Mouse (Mus musculus): ENCODE results near the gene Gm20388.

The Gm20388 gene

GRCm38 (mm10) chr8:120824638-120825037, 914.0 kb downstream of the Gm20388 start:
- no peak for DNase-seq (ENCODE audit: low spot score in 2 of 2)

DNA sequence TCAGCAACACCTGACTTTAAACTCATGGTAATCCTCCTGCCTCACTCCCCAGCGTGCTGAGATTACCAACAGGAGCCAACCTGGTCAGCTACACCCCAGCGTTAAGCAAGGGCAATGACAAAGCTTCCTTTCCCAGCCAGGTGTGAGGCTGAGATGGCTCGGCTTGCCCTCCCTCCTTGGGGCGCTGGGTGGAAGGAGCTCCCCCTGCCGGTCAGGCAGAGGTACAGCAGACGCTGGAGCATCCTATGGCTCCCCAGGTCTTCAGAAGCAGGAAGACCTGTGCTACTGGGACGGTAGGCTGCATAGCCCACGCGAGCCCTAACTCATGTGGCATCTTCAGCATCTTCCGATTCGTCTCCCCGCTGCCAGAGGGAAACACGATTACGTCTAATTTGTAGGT, 917.6 kb downstream of the Gm20388 start:
- DNase-seq (ENCODE audit: low spot score in 2 of 2) = no peak

GRCm38 (mm10) chr8:120830661-120831060, 920.0 kb downstream of the Gm20388 start:
- no peak for DNase-seq (ENCODE audit: low spot score in 2 of 2)

GRCm38 (mm10) chr8:120832022-120832421, 921.4 kb downstream of the Gm20388 start:
- DNase-seq (ENCODE audit: low spot score in 2 of 2) = no peak

GRCm38 (mm10) chr8:120833196-120833595, 922.6 kb downstream of the Gm20388 start:
- no peak for DNase-seq (ENCODE audit: low spot score in 2 of 2)

GRCm38 (mm10) chr8:120839031-120839430, 928.4 kb downstream of the Gm20388 start:
- no peak for DNase-seq (ENCODE audit: low spot score in 2 of 2)

DNA sequence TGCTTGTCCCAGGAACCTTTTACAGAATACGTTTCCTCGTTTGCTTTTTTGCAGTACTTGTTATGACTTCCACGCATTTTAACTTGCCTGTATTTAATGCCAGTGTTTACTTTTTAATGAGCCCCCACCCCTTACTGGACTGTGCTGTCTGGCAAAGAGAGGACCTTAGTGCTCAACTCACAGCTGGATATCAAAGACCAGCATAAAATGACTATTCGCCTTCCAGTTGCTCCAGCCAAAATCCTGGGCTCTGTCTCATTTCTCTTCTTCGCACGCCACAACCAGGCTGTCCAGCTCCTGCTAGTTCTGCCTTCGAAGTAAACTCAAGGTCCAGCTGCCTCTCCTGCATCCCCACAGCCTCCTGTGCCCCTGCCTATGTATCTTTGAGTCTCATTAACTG, 932.4 kb downstream of the Gm20388 start:
- no peak for DNase-seq (ENCODE audit: low spot score in 2 of 2)

DNA sequence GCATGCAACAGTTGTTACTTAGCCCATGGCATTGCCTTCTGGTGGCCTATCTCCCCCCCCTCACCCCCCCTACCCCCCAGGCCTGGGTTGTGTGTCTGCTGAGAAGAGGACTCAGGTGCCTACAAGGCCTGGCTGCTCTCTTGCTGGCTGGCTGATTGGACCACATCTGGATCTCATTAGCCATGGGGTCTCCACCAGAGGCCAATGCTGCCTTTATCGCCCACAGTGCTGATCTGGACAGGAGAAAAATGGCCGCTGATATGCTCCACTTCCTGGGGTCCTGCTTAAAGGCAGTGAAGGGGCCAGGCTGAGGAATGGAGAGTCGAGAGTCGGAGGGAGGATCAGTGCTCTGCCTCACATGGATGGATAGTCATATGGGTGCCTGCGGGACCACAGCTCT, 935.4 kb downstream of the Gm20388 start:
- no peak for DNase-seq (ENCODE audit: low spot score in 2 of 2)

DNA sequence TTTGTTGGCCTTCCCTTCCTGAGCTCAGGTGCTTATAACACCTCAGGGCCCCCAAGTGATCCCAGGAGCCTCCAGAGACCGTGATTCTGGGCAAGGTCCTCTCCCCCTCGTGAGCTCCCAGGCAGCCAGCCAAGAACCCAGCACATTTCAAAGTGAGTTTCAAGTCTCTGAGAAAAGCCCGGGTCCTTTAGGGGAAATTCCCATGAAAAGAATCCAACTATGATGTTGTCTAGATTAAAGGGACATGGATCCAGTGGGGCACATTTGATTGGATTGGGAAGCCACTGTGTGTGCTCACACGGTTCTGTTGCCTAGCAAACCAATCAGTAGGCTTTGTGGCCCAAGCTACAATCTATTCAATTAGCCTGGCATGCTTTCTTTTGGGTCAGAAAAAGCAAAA, 936.6 kb downstream of the Gm20388 start:
- DNase-seq (ENCODE audit: low spot score in 2 of 2) = no peak

DNA sequence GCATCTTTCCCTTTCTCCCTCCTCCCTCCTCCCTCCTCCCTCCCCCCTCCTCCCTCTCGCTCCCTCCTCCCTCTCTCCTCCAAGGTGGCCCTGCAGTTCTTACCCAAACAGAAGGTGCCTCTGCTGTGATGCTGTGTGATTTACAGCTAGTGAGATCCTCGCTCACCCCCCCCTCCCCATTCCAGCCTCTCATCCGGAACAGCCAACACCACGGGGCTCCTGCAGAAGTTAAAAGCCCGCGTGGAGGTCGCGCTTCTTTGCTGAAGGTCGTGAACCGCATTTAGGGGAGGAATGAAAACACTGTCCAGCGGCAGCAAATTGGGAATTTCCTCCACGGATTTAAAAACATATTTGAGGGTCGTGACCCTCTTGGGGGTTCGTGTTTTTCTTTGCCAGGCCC, 937.1 kb downstream of the Gm20388 start:
- DNase-seq (ENCODE audit: low spot score in 2 of 2) = no peak

DNA sequence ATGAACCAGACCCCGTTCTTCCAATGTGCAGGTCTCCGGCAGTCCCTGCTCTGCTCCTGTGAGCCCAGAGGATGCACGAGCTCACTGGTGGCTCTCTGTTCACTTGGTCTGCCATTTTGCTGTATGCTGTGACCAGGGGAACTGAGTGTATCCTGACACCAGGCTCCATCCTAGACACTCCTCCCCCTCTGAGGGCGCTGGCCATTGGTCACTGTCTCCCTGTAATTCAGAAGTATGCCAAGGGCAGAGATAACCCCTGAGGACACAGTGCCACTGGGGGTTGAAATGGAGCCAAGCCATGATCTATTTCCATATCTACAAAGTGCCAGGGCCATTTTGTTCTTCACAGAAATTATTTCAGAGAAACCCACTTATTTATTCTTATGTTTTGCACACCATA, 937.8 kb downstream of the Gm20388 start:
- DNase-seq (ENCODE audit: low spot score in 2 of 2) = no peak

DNA sequence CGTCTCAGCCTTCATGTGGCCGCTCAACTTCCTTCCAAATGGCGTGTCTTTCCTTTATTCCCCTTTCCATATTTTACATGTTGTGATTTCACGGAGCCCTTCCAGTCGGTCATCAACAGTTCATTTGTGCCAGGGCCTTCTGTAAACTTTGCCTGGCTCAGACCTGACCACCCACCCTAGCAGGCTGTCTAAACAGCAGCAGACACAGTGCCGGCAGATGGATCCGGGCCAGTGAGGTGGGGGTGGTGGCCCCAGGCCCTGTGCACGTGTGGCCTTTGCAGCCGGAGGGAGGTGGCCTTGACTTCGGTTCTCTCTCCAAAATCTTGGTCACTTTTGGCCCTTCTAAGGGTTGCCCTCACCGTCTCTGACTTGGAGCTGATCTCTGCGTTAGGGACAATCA, 940.8 kb downstream of the Gm20388 start:
- no peak for DNase-seq (ENCODE audit: low spot score in 2 of 2)

GRCm38 (mm10) chr8:120859881-120860280, 949.2 kb downstream of the Gm20388 start:
- no peak for DNase-seq (ENCODE audit: low spot score in 2 of 2)

GRCm38 (mm10) chr8:120860423-120861126, 949.9 kb downstream of the Gm20388 start:
- no peak for DNase-seq (ENCODE audit: low spot score in 2 of 2)

DNA sequence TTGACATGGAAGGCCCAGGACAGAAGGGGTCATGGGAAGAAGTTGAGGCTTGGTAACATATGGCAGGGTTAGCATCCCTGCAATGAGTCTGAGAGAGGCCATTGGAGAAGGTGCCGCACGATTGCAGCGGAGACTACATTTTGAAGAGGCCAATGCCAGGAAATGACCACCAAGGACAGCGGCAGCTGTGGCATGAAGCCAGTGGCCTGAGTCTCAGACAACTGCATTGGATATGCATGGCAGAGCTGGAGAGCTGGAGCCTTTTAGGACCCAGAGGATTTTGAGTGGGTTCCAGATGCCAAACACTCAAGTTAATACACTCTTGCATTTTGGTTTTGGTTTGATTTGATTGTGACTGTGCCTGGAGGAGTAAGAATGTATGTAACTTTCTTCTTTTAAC, 953.0 kb downstream of the Gm20388 start:
- DNase-seq (ENCODE audit: low spot score in 2 of 2) = no peak

DNA sequence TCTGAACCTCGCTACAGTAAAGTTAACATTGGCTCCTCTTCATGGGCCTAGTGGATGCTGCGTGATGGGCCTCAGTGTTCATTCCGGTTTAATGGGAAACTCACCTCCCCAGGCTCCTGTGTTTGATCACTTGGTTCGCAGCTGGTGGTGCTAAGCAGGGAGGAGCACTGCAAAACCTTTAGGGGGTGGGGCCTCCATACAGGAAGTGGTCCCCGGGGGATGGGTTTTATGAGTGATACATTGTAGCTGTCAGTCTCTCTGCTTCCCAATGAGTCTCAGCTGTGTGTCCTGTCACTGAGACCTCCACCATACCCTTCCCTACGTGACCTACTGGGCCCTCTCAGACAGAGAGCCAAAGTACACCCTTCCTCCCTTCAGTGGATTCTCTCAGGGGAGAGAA, 956.7 kb downstream of the Gm20388 start:
- no peak for DNase-seq (ENCODE audit: low spot score in 2 of 2)

DNA sequence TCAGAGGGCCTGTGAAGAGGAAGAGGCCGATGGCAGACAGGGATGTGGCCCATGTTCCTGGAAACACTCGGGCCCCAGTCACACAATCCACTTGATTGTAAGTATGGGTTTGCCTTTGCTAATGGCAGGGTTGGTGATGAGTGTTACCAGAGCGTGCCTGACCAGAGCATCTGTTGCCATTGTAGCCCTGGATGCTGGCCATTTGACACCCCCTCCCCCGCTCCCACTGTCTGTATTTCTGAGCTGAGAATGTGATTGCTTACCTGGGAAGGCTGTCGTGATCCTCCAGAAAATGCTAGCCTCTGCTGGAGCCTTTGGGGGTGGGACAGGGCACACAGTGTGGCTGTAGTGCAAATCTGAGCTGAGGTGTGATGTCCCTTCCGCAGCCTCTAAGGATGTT, 962.0 kb downstream of the Gm20388 start:
- DNase-seq (ENCODE audit: low spot score in 2 of 2) = no peak

DNA sequence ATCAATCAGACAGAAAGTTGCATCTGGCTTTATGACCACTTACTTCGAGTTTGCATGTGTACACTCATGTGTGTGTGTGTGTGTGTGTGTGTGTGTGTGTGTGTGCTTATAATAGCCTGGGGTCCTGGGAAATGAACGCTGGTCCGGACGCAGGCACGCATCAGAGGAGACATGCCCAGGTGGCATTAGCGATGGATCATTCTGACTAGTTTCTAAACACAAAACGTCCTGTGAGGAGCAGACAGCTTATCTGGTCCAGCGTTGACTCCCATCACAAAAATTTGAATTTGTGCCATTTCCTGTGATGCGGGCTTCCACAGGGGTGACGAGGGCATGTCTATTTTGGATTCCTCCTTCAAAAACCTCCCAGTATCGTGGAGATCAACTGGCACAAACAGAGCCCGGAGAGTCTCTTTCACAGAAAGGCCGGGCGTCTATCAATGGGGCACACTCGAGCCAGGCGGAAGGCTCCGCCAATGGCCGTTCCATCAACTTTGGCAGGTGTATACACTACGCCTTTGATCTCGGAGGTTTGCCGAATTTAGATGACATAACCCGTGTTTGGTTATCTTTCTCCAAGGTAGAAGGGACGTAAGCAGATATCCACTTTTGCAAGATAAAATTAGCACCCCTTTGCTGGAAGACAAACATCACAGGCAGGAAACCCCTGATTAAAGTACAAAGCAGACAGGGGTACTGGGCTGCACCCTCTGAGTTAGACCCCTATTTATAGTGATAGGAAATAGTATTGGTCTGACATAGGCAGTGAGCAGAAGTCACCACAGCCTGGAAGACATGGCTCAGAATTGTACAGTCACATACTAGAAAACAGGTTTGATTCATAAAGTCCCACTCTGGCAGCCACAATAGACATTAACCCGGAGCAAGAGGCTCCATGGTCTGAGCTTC, 965.6 kb downstream of the Gm20388 start:
- DNase-seq (ENCODE audit: low spot score in 2 of 2) = no peak

GRCm38 (mm10) chr8:120877005-120877404, 966.4 kb downstream of the Gm20388 start:
- no peak for DNase-seq (ENCODE audit: low spot score in 2 of 2)

DNA sequence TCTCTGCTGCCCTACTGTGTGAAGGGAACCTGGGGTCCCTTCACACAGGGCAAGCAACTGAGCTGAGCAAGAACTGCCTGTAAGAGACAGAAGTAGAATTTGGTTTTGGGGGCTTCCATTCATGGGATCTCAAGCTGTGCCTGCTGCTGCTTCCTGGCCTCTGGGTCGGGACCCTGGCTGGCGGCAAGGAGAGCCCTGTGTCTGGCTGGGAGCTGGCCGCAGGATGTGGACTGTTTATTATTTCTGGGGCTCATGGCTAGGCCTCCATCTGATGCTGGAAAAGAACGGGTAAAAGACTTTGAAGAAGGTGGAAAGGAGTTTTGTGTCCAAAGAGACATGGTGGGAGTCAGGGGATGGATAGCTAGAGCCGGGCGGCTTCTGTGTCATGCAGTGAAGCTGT, 969.3 kb downstream of the Gm20388 start:
- no peak for DNase-seq (ENCODE audit: low spot score in 2 of 2)

DNA sequence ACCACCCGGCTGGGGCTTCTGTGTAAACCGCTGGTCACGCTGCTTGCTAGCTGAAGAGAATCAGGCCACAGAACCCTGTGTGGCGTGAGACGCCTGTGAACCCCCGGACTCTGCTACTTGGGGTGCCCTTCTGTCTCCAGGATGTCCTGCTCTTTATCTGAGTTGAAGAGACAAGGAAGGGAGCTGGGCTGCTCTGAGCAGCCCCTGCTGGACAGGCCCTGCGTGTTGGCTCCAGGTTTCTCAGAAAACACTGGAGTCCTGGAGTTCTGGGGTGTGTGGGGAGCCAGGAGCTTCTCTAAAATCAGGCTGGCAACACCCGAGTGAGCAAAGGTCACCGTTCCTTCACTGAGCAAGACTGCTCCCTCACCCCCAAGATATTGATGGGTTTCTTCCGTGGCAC, 971.0 kb downstream of the Gm20388 start:
- no peak for DNase-seq (ENCODE audit: low spot score in 2 of 2)

GRCm38 (mm10) chr8:120882657-120883056, 972.0 kb downstream of the Gm20388 start:
- DNase-seq (ENCODE audit: low spot score in 2 of 2) = no peak

- DNase-seq (ENCODE audit: low spot score in 2 of 2) = no peak
Observed at GRCm38 (mm10) chr8:120883369-120883768, 972.7 kb downstream of the Gm20388 start.

Data from right cerebral cortex, postnatal 36 days (tissue).